Mouse (Mus musculus) bone marrow, adult 2 months (tissue): ENCODE data around the gene Sema3b.

Source experiments
- CTCF ChIP-seq: fragments of 200-500 bp; IDR thresholded peaks from 2 replicates; pipeline ENCODE4 v1.5.1; 2011; ENCODE audit warnings: low read length, control low read depth; ENCODE audit not compliant: control insufficient read depth, insufficient read depth
- POLR2A ChIP-seq: fragments of 200-500 bp; IDR thresholded peaks from 2 replicates; pipeline ENCODE4 v1.6.1; 2011; ENCODE audit warnings: low read depth, mild to moderate bottlenecking, control low read depth, low read length, borderline replicate concordance; ENCODE audit not compliant: control insufficient read depth

GRCm38 (mm10) chr9:107587833-107588639, 21.0 kb downstream of the Sema3b start:
- TF ChIP-seq POLR2A: no peak
- no peak for TF ChIP-seq CTCF
